Mouse (Mus musculus): ENCODE results near the gene Slc2a8. TPM values are rescaled to one million over a fixed set of nuclear protein-coding genes. Genes with fewer than 3 reads are reported as not detected.

The Slc2a8 gene
- polyA plus RNA-seq, 1 experiment, result 13.5 TPM

DNA sequence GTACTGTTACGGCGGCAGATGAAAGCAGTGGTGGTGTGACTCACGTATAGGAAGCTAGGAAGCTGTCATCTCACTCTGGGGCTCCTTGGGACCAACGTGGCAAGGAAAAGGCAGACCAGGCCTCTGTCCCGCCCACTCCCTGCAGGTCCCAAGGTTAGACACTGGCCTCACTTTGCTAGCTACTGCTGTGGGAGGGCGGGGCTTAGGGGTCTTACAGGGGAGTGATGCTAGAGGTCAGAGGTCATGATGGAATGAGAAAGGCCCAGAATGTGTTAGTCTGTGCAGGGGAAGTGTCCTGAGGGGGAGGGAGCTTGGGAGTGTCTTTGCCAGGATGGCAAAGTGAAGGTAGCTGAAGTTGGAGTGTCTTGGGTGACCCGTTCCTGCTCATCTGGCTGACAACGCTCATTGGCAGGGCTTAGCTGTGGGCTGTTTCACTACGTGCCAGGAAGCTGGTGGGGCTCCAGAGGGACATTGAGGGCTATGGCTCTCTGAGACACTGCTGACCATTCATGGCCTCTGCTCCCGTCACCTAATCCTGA is 57.5 kb downstream of the Slc2a8 start:
- Histone ChIP-seq H3K36me3 (ENCODE audit: control insufficient read depth, insufficient read depth) (peaks cover 34% of the 10 kb centered on the region), H3K27me3 (ENCODE audit: control insufficient read depth, insufficient read depth, insufficient read length) (no peaks in the 10 kb centered on the region), H3K4me2 (ENCODE audit: low read depth) (no peak overlapping the region), H3K4me3 (no peak overlapping the region), H3K79me2 (ENCODE audit: control insufficient read depth, insufficient read depth) (no peaks in the 10 kb centered on the region), H3ac (ENCODE audit: control insufficient read depth, insufficient read length) (no peak overlapping the region)
- TF ChIP-seq POLR2AphosphoS2 (IDR thresholded peaks at IDR 0.05; ENCODE audit: insufficient read length, low read depth) (peak; percentile 68), REST (IDR thresholded peaks at IDR 0.05; ENCODE audit: insufficient read depth, insufficient read length) (no peak), MYOD1 (IDR thresholded peaks at IDR 0.05; ENCODE audit: control insufficient read depth in 1 of 3, insufficient read length in 2 of 3, low read depth in 2 of 3) (no peak)

DNA sequence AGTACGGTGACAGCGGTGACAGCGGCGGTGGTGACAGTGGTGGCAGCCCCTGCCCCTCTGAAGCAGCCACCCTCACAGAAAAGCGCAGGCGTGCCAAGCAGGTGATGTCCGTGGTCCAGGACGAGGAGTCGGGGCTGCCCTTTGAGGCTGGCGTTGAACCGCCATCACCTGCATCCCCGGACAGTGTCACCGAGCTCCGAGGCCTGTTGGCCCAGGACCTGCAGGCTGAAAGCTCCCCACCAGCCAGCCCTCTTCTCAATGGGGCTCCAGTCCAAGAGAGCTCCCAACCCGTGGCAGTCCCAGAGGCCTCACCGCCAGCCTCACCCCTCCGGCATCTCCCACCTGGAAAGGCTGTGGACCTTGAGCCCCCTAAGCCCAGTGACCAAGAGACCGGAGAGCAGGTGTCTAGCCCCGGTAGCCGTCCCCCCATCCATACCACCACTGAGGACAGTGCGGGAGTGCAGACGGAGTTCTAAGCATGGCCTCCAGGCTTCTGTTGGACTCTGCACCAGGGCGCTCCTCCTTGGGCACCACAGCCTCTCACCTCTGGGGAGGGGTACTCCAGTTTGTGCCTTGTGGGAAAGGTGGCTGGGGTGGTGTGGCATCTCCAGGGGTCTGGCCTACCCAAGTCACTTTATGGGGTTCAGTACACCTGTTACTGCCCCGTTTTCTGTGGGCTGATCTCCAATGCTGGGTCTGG is 58.2 kb downstream of the Slc2a8 start:
- Histone ChIP-seq H3K79me2 (ENCODE audit: control insufficient read depth, insufficient read depth) (peaks cover under 1% of the 10 kb centered on the region), H3K27me3 (ENCODE audit: control insufficient read depth, insufficient read depth, insufficient read length) (no peaks in the 10 kb centered on the region), H3K4me3 (no peak overlapping the region), H3K4me2 (ENCODE audit: low read depth) (no peak overlapping the region), H3K36me3 (ENCODE audit: control insufficient read depth, insufficient read depth) (peaks cover 40% of the 10 kb centered on the region), H3ac (ENCODE audit: control insufficient read depth, insufficient read length) (no peak overlapping the region)
- no peak for TF ChIP-seq TCF12 (IDR thresholded peaks at IDR 0.05; ENCODE audit: insufficient read depth, poor library complexity, severe bottlenecking)
- no peak for TF ChIP-seq CEBPB (IDR thresholded peaks at IDR 0.05; ENCODE audit: insufficient read depth, poor library complexity, severe bottlenecking)
- TF ChIP-seq SRF (IDR thresholded peaks at IDR 0.05; ENCODE audit: control insufficient read depth, insufficient read length, low read depth), result no peak
- no peak for TF ChIP-seq MYOD1 (IDR thresholded peaks at IDR 0.05; ENCODE audit: control insufficient read depth in 1 of 3, insufficient read length in 2 of 3, low read depth in 2 of 3)
- TF ChIP-seq REST (IDR thresholded peaks at IDR 0.05; ENCODE audit: insufficient read depth, insufficient read length), result no peak
- no peak for TF ChIP-seq MAX (IDR thresholded peaks at IDR 0.05; ENCODE audit: low read depth)
- peak; percentile 24 for TF ChIP-seq POLR2AphosphoS2 (IDR thresholded peaks at IDR 0.05; ENCODE audit: insufficient read length, low read depth)
- TF ChIP-seq E2F4 (IDR thresholded peaks at IDR 0.05; ENCODE audit: insufficient read depth), result no peak

Other genes starting within 250 kb of the Slc2a8 start
- gene 6330409D20Rik, start 241.1 kb downstream of the Slc2a8 start, polyA plus RNA-seq (2012; fragmentation: generic; extraction: Trizol), result not detected
- gene Tor2a, start 224.8 kb downstream of the Slc2a8 start, polyA plus RNA-seq (2012; fragmentation: generic; extraction: Trizol), result 37.3 TPM
- gene Ttc16, start 206.4 kb downstream of the Slc2a8 start, polyA plus RNA-seq (2012; fragmentation: generic; extraction: Trizol), result 0.16 TPM
- gene Ptrh1, start 206.3 kb downstream of the Slc2a8 start, polyA plus RNA-seq (2012; fragmentation: generic; extraction: Trizol), result 74.1 TPM
- gene Cfap157, start 197.7 kb downstream of the Slc2a8 start, polyA plus RNA-seq (2012; fragmentation: generic; extraction: Trizol), result 0.30 TPM
- 32.2 TPM for gene Stxbp1, start 134.8 kb downstream of the Slc2a8 start, polyA plus RNA-seq (2012; fragmentation: generic; extraction: Trizol)
- gene Fam129b, start 106.0 kb downstream of the Slc2a8 start, polyA plus RNA-seq (2012; fragmentation: generic; extraction: Trizol), result 204 TPM
- 2,628 TPM for gene Rpl12, start 20.5 kb downstream of the Slc2a8 start, polyA plus RNA-seq (2012; fragmentation: generic; extraction: Trizol)
- 11.5 TPM for gene Lrsam1, start 20.5 kb downstream of the Slc2a8 start, polyA plus RNA-seq (2012; fragmentation: generic; extraction: Trizol)
- 2.1 TPM for gene Garnl3, start 149.6 kb upstream of the Slc2a8 start, polyA plus RNA-seq (2012; fragmentation: generic; extraction: Trizol)
- gene Angptl2, start 234.0 kb upstream of the Slc2a8 start, polyA plus RNA-seq (2012; fragmentation: generic; extraction: Trizol), result 130 TPM